Mouse (Mus musculus) thymus, adult 2 months (tissue): ENCODE results near the gene Gramd4. TPM values are rescaled to one million over a fixed set of nuclear protein-coding genes. Genes with fewer than 3 reads are reported as not detected.
A peak's percentile ranks its signal among the peaks of the same experiment; 100 is the strongest.

ENCODE experiments used
- DNase-seq: peaks from one replicate; pipeline ENCODE4 v3.0.0; 2021
- H3K27ac ChIP-seq: fragments of 200-500 bp; 2 replicates; pipeline ENCODE4 v1.5.1; 2012; ENCODE audit warnings: low read length, control low read depth; ENCODE audit not compliant: control insufficient read depth, insufficient read depth
- H3K27me3 ChIP-seq: fragments of 200-500 bp; 2 replicates; pipeline ENCODE4 v1.6.1; 2012; ENCODE audit warnings: mild to moderate bottlenecking, low read length, moderate library complexity, mixed read lengths; ENCODE audit not compliant: control insufficient read depth, insufficient read depth
- H3K36me3 ChIP-seq: fragments of 200-500 bp; 2 replicates; pipeline ENCODE4 v1.6.1; 2012; ENCODE audit warnings: mild to moderate bottlenecking, low read length, moderate library complexity; ENCODE audit not compliant: control insufficient read depth, insufficient read depth
- H3K4me1 ChIP-seq: fragments of 200-500 bp; replicated peaks from 2 replicates; pipeline ENCODE4 v1.6.1; 2012; ENCODE audit warnings: low read length; ENCODE audit not compliant: control insufficient read depth, insufficient read depth
- H3K4me3 ChIP-seq: fragments of 200-500 bp; 2 replicates; pipeline ENCODE4 v1.5.1; 2012; ENCODE audit warnings: mild to moderate bottlenecking, low read length, control low read depth, moderate library complexity; ENCODE audit not compliant: control insufficient read depth, insufficient read depth
- CTCF ChIP-seq: fragments of 200-500 bp; IDR thresholded peaks from 2 replicates; pipeline ENCODE4 v1.5.1; 2012; ENCODE audit warnings: mild to moderate bottlenecking, control low read depth, low read length, moderate library complexity, borderline replicate concordance; ENCODE audit not compliant: control insufficient read depth, poor library complexity, insufficient read depth; ENCODE audit errors: extremely low read depth
- POLR2A ChIP-seq: fragments of 200-500 bp; IDR thresholded peaks from 2 replicates; pipeline ENCODE4 v1.6.1; 2012; ENCODE audit warnings: mild to moderate bottlenecking, low read length, control low read depth, moderate library complexity; ENCODE audit not compliant: control insufficient read depth, poor library complexity, insufficient read depth; ENCODE audit errors: extremely low read depth
- WGBS: fragments of 180-500 bp; shearing (Covaris S2); methylation state at CpG from one replicate; pipeline ENCODE4 v1.1.7; 2018; 5-methylcytosine and 5-hydroxymethylcytosine counted together
- polyA plus RNA-seq: library from polyadenylated mRNA; depleted of rRNA; stranded (reverse); fragments of >200 nt; gene quantifications from 2 replicates; pipeline ENCODE4 v1.2.3, GENCODE M21; 2012; rRNA removed

Gene Gramd4
- polyA plus RNA-seq: 35.1 and 37.1 TPM in 2 replicates

DNA sequence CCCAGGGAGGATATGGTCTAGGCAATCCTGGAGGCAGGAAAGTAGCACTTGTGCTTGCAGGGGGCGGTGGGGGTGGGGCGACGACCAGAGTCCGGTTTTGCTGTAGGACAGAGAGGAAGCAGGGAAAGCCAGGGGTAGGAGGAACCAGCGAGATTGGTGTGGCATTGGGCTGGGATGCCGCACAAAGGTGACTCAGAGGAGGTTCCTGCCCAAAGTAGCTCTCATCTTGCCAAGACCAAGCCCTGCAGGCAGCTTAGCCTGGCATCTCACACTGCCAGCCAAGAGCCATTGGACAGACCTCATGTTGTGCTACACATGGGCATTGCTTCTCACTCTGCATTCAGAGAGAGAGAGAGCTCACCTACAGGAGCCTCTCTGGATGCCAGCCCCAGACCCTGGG, at the start of gene Gramd4:
Gramd4 (plus strand) TSS at position 283 of the 400 bp plus-strand sequence.
- Histone ChIP-seq H3K27ac (no peak within 1 kb of the TSS), H3K4me3 (peak within 1 kb of the TSS; percentile 41), H3K36me3 (no peaks in the 10 kb centered on the region), H3K27me3 (no peaks in the 10 kb centered on the region), H3K4me1 (peaks cover 36% of the 10 kb centered on the region)
- TF ChIP-seq POLR2A (no peak), CTCF (no peak)
- 79% methylated on average over 6 of the region's 6 CpGs for WGBS
- DNase-seq: no peak

GRCm38 (mm10) chr15:86013130-86013529, 44.4 kb upstream of the Gramd4 start:
- Histone ChIP-seq H3K27me3 (no peaks in the 10 kb centered on the region), H3K27ac (no peak overlapping the region), H3K36me3 (no peaks in the 10 kb centered on the region), H3K4me3 (no peak overlapping the region), H3K4me1 (peaks cover 21% of the 10 kb centered on the region)
- 95% methylated on average over 2 of the region's 2 CpGs for WGBS
- TF ChIP-seq CTCF: no peak
- no peak for TF ChIP-seq POLR2A
- no peak for DNase-seq

DNA sequence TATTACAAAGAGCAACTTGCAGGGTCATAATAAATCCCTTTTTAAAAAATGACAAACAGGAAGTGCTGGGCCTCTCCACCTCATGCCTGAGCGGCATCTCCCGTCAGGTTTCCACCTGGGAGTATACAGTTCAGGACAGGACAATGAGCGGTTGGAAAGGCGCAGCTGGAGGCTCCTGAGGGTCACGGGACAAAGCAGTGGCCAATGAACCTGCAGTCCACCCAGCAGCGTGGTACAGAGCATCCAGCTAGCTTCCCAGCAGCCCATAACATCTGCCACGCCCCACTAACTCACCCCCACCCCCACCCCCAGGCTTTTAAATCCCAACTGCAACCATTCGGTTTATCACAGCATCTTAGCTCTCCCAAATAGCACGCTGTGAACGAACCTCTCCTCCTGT, 43.8 kb upstream of the Gramd4 start:
- Histone ChIP-seq H3K4me3 (no peak overlapping the region), H3K27me3 (no peaks in the 10 kb centered on the region), H3K4me1 (peaks cover 21% of the 10 kb centered on the region), H3K36me3 (no peaks in the 10 kb centered on the region), H3K27ac (no peak overlapping the region)
- TF ChIP-seq POLR2A: no peak
- TF ChIP-seq CTCF: no peak
- WGBS: 84% methylated on average over 10 of the region's 10 CpGs
- DNase-seq: no peak

GRCm38 (mm10) chr15:86015026-86015425, 42.5 kb upstream of the Gramd4 start:
- H3K27ac ChIP-seq: no peak overlapping the region
- WGBS: 94% methylated on average over 7 of the region's 7 CpGs
- no peak for TF ChIP-seq POLR2A
- TF ChIP-seq CTCF: no peak

GRCm38 (mm10) chr15:86015860-86016541, 41.5 kb upstream of the Gramd4 start:
- TF ChIP-seq CTCF (no peak), POLR2A (no peak)
- H3K4me1 ChIP-seq: peaks cover 23% of the 10 kb centered on the region
- WGBS: 48% methylated on average over 13 of the region's 13 CpGs
- no peaks in the 10 kb centered on the region for H3K36me3 ChIP-seq
- peak overlapping the region; percentile 17; the same call in 1 of the 2 replicates for H3K27ac ChIP-seq
- H3K4me3 ChIP-seq: no peak overlapping the region
- H3K27me3 ChIP-seq: no peaks in the 10 kb centered on the region
- peak; percentile 27 for DNase-seq

More at GRCm38 (mm10) chr15:86015026-86015425, 42.5 kb upstream of the Gramd4 start:
- Histone ChIP-seq H3K4me1 (peaks cover 21% of the 10 kb centered on the region), H3K27me3 (no peaks in the 10 kb centered on the region), H3K4me3 (no peak overlapping the region), H3K36me3 (no peaks in the 10 kb centered on the region)
- no peak for DNase-seq

GRCm38 (mm10) chr15:86017336-86017735, 40.2 kb upstream of the Gramd4 start:
- no peaks in the 10 kb centered on the region for H3K36me3 ChIP-seq
- TF ChIP-seq POLR2A: no peak
- no peak for TF ChIP-seq CTCF
- H3K4me3 ChIP-seq: no peak overlapping the region
- H3K4me1 ChIP-seq: peaks cover 30% of the 10 kb centered on the region
- WGBS: 95% methylated on average over 6 of the region's 6 CpGs
- no peaks in the 10 kb centered on the region for H3K27me3 ChIP-seq
- H3K27ac ChIP-seq: no peak overlapping the region
- DNase-seq: no peak
